Mouse (Mus musculus) heart, adult 8-10 months (tissue): ENCODE measurements around the gene Rpp25. TPM values are rescaled to one million over a fixed set of nuclear protein-coding genes. Genes with fewer than 3 reads are reported as not detected.

Experiments used
- total RNA-seq, 4 experiments: library from RNA; stranded (reverse); gene quantifications; 2 replicates each; pipeline ENCODE4 v1.2.4; 2022

Gene Rpp25
- total RNA-seq, 4 experiments from 2014 or later: 2.0 to 3.7 (median 2.0) TPM

Other genes starting within 250 kb of the Rpp25 start
- gene 1700017B05Rik, start 241.4 kb upstream of the Rpp25 start, total RNA-seq: 10 to 100 TPM in 2 of 4 experiments, 1 to 10 TPM in 2; 7.9 to 10.7 (median 9.4) TPM
- gene Ppcdc, start 63.9 kb upstream of the Rpp25 start, total RNA-seq: 10 to 100 TPM in 2 of 4 experiments, 1 to 10 TPM in 2; 7.0 to 18.5 (median 9.7) TPM
- 1 to 10 TPM; 4.1 to 7.3 (median 6.5) TPM for gene Scamp5, start 36.0 kb upstream of the Rpp25 start, total RNA-seq
- gene Cox5a, start 17.2 kb downstream of the Rpp25 start, total RNA-seq: 1,000 to 10,000 TPM; 2,249 to 2,640 (median 2,421) TPM
- gene Fam219b, start 33.5 kb downstream of the Rpp25 start, total RNA-seq: 10 to 100 TPM in 3 of 4 experiments, 1 to 10 TPM in 1; 9.5 to 11.6 (median 10.8) TPM
- gene Mpi, start 48.7 kb downstream of the Rpp25 start, total RNA-seq: 100 to 1,000 TPM; 127 to 162 (median 147) TPM
- gene Scamp2, start 56.9 kb downstream of the Rpp25 start, total RNA-seq: 10 to 100 TPM; 25.0 to 31.1 (median 25.3) TPM
- 10 to 100 TPM in 2 of 4 experiments, 1 to 10 TPM in 2; 6.9 to 11.9 (median 10.0) TPM for gene Ulk3, start 85.4 kb downstream of the Rpp25 start, total RNA-seq
- not detected for gene Cplx3, start 102.3 kb downstream of the Rpp25 start, total RNA-seq
- under 1 TPM in 3 of 4 experiments, not detected in 1; 0.16 to 0.32 (median 0.22) TPM for gene Lman1l, start 116.7 kb downstream of the Rpp25 start, total RNA-seq
- 10 to 100 TPM; 18.9 to 32.0 (median 27.7) TPM for gene Csk, start 149.6 kb downstream of the Rpp25 start, total RNA-seq
- not detected for gene Cyp1a2, start 179.7 kb downstream of the Rpp25 start, total RNA-seq
- gene Cyp1a1, start 183.9 kb downstream of the Rpp25 start, total RNA-seq: under 1 TPM in 2 of 4 experiments, not detected in 2; 0.14 to 0.69 TPM
- gene Edc3, start 204.5 kb downstream of the Rpp25 start, total RNA-seq: 1 to 10 TPM; 3.6 to 5.3 (median 4.5) TPM